Mouse (Mus musculus) liver, adult 2 months (tissue): ENCODE results near the gene Cygb.

Source experiments
- CTCF ChIP-seq: fragments of 200-500 bp; IDR thresholded peaks from 2 replicates; pipeline ENCODE4 v1.5.1; 2011; ENCODE audit warnings: low read depth, low read length, control low read depth
- POLR2A ChIP-seq: fragments of 200-500 bp; IDR thresholded peaks from 2 replicates; pipeline ENCODE4 v1.6.1; 2011; ENCODE audit warnings: low read length, control low read depth; ENCODE audit not compliant: insufficient read depth; ENCODE audit errors: extremely low read depth

DNA sequence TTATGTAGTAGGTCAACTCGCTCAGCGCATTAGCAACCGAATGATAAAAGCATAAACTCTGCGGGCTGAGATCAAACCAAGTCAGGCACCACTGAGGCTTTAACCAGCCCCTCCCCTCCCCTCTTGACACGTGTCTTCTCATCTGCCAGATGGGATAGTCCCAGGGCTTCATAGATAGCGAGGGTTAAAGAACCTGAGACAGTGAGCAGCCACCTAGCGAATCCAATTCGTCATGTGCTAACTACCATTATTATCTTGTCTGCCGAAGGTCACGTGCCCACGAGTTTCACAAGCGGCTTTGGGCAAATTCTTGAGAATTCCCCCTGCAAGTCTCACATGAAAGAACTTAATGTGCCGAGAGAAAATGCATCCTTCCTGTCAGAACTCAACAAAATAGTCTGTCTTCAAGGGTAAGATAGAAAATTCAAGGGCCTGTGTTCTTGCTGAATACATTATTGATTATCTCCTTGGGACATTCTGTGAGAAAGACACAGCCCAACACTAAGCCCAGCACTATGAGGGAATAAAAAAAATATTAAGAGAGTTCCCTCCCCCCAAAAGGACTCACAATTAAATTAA lies 15.8 kb upstream of the Cygb start:
- no peak for TF ChIP-seq CTCF
- no peak for TF ChIP-seq POLR2A
